Mouse (Mus musculus): ENCODE data around the gene Fam53b.

GRCm38 (mm10) chr7:132689722-132690121, 124.0 kb downstream of the Fam53b start:
- TF ChIP-seq ZNF384 (IDR thresholded peaks at IDR 0.05; ENCODE audit: low read depth, low read length) (no peak), CTCF (conservative IDR thresholded peaks at IDR 0.05 in 1 of 2, IDR thresholded peaks at IDR 0.05 in 1 of 2; ENCODE audit: low read depth in 2 of 2, low read length in 2 of 2) (no peak), MYC (IDR thresholded peaks at IDR 0.05; ENCODE audit: low read depth, low read length) (no peak), POLR2A (IDR thresholded peaks at IDR 0.05; ENCODE audit: low read depth, low read length) (no peak), RCOR1 (conservative IDR thresholded peaks at IDR 0.05; ENCODE audit: low read depth, low read length) (no peak), USF1 (IDR thresholded peaks at IDR 0.05; ENCODE audit: low read depth, low read length) (no peak)

All from CH12.LX (cell line).